Mouse (Mus musculus): ENCODE measurements around the gene Liph.
"Not testable (repeated sequence)": the region's sequence is repeated elsewhere in the genome, so short reads cannot be mapped to it uniquely, and the experiment has no call there.

Liph gene

DNA sequence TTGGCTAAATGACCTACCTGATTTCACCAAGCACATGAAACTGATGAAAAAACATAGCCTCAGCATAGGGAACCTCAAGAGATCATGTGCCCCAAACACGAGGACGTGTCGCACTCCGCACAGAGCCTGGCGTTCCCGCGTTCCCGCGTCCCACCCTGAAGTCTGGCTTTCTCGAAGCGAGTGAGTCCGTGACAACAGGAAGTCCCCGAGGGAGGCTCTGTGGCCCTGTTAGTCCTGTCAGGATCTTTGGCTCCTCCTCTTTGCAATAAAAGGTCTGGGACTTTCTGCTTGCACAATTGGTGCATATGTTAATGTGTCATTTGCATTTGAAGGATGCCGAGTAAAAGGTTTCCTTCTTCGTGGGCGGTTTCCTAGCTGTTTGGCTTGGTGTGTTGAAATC, at the start of gene Liph:
Liph (minus strand) TSS at position 360 of the 400 bp plus-strand sequence.
- in situ Hi-C loops (cut with MboI, MseI) = no loop called here

DNA sequence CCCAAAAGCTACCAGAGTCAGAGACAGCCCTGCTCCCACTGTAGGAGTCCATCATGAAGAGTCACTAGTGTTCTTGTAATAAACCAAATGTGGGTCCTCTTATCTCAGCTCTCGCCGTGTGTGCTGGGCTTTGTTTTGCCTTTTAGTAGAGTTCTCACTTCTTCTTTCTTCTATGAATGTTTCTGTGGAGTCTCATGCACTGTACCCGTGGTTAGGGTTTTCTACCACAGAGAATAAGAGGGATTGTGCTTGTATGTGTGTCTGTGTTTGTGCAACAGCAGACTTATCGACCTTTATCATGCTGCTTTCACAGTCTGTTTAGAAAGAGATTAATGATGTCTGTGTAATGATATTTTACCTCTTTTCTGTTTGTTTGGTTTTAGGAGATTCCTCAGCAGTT, 48.4 kb upstream of the Liph start:
- in situ Hi-C loops (cut with MboI, MseI) = loop anchor here in 1 of 2 experiments (10.0 kb wide), 1 partner anchor 789 kb away; no protein-coding TSS in a partner anchor

DNA sequence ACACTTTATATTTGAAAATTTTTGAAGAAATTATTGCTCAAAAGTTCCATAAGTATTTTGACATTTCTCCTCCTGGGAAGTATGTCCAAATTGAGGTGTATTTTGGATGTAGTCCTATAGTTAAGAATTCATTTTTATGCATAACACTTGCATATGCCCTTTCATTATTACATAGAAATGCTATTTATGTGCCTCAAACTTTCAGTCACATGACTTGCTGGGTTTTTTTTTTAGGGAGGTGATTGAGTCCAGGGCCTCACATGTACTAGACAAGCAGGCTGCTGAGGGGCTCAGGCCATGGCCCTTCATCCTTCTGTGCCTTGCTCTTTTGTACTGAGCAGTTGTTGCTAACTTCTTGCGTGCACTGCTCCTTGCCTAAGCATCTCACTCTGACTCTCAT, 44.5 kb upstream of the Liph start:
- in situ Hi-C loops (cut with MboI, MseI) = loop anchor here in 1 of 2 experiments (10.0 kb wide), 1 partner anchor 785 kb away; no protein-coding TSS in a partner anchor

DNA sequence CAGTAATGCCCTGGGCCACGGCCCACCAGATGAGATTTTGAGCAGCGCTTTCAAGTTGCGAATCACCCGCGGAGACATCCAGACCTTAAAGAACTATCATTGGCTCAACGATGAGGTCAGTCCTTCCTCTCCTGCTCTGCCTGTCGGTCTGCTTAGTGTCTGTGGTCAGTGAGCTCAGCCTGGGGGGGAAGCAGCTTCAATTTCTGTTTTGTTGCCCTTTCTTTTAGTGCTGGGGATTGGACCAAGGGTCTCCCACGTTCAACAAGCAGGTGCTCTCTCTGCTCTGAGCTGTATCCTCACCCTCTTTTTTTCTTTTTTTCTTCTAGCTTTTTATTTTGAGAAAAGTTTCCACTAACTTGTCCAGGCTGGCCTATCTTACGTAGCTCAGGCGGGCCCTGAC, 43.1 kb upstream of the Liph start:
- in situ Hi-C loops (cut with MboI, MseI) = no loop called here

DNA sequence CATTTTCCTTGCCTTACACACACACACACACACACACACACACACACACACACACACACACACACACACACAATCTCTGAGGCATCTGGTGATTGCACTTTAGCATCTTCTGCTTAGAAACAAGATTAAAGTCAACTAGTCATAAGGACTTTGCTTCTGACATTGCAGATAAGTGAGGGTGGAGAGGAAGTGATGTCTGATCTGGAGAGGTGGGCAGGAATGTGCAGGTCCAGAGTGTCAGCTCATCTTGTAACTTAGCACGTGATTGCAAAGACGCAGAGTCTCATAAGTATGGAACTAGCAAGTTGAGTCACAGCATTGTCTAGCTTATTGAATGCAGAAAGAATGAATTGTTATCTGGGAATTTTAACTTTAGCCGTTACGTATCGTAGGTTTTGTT, 32.0 kb upstream of the Liph start:
- in situ Hi-C loops (cut with MboI, MseI) = loop anchor here in 1 of 2 experiments (10.0 kb wide), 1 partner anchor 183 kb away; no protein-coding TSS in a partner anchor

DNA sequence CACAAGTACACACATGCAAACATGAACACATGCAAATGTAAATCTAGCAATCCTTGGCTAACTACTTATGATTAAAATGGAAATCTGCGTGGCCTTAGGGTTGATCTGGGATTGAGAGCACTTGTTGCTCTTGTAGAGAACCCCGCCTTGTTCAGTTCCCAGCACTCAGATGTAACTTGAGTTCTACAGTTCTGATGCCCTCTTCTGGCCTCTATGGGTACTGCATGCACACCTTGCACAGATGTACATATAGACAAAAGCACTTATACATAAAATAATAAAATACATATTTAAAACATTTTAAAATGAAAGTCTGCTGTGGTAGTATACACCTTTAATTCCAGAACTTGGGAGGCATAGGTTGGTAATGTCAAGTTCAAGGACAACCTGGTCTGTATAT, 26.7 kb upstream of the Liph start:
- in situ Hi-C loops (cut with MboI, MseI) = loop anchor here (10.0 to 25.0 kb wide), 2 partner anchors 177 to 185 kb away; no protein-coding TSS in a partner anchor

DNA sequence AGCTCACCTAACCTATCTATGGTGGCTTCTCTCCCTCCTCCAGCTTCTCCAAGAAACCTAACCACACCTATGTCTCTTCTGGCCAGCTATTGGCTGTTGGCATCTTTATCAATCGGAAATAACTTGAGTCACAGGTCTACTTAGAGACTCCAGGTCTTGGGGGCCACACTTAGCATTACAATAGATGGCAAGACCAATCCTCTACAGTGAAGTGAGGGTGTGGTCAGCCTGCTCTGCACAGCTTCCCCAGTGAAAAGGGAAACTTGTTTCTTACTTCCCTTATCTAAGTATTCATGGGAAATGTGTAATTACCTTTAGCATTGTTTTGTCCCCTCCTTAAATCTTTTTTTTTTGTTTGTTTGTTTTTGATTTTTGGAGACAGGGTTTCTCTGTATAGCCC, 20.1 kb upstream of the Liph start:
- in situ Hi-C loops (cut with MboI, MseI) = loop anchor here in 1 of 2 experiments (25.0 kb wide), 1 partner anchor 178 kb away; no protein-coding TSS in a partner anchor

DNA sequence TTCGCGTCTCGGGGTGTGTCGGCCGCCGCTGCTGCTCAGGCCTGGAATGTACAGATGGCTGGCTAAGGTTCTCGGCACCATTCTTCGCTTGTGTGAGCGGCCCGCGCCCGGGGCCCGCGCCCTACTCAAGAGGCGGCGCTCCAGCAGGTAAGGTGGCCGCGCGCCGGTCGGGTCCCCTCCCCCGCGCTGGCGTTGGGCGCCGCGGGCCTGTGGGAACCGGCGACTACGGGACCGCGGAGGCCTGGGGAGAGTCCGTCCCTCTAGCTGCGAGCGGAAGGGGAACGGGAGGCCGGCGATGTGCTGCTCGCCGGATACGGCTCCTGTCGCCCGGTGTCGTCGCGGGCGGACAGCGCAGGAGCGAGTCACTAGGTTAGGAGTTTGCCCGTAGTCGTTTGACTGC, 14.1 kb upstream of the Liph start:
- in situ Hi-C loops (cut with MboI, MseI) = loop anchor here in 1 of 2 experiments (25.0 kb wide), 1 partner anchor 172 kb away; no protein-coding TSS in a partner anchor

DNA sequence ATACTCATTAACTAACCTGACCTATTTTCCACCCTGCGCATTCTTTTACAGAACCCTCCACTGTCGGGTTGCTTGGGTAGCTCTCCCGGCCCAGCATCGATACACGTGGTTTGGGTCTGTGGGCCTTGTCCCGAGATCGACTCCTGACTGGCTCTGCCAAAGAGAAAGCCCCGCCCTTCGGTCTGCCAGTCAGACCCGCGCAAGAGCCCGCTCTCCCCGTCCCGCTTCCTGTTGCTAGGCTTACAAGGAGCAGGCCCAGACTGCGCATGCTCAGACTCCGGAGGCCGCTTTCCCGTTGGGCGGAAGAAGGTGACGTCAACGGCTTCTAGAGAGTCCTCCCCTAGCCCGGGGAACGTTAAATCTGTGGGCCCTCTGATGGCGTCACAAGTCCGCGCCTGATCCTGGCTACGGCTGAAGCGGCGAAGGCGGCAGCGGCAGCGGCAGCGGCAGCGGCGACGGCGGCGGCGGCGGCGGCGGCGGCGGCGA, 13.7 kb upstream of the Liph start, which contains the start of gene Senp2:
Senp2 (plus strand) TSS at position 386 of the 486 bp plus-strand sequence.
- in situ Hi-C loops (cut with MboI, MseI) = loop anchor here in 1 of 2 experiments (25.0 kb wide), 1 partner anchor 172 kb away; no protein-coding TSS in a partner anchor

DNA sequence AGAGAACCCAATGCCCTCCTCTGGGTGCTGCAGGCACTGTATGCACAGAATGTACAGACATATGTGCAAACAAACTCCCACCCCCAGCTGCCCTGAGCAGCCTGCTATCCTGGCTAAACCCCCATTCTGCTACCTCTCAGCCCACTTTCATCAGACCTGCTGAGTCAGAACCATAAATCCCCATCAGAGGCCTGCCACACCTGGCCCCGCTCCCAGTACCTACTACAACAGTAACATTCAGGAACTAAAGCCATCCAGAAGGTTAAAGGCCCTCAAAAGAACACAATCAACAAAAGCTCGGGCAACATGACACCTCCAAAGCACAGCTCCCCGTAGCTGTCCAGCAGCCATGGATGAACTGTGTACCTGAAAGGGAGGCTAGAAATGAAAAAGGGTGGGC, 6.1 kb upstream of the Liph start:
- in situ Hi-C loops (cut with MboI, MseI) = loop anchor here (5.0 to 25.0 kb wide), 3 partner anchors 54 to 164 kb away; partner anchors contain the start of gene Tmem41a (in 1 of the 2)

DNA sequence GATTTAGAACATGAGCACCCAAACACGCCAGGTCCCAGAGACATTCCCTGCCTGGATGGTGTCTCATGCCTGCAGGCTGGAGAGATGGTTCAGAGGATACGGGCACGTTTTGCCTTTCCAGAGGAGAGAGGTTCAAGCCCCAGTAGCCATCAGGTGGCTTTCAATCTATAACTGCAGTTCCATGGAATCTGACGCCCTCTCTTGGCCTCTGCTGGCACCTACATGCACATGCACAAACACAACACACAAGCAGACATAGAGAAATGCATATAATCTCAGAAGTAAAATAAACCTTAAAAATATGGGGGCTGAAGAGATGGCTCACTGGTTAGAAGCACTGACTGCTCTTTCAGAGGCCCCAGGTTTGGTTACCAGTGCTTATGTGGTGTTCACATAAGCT, 5.7 kb upstream of the Liph start:
- in situ Hi-C loops (cut with MboI, MseI) = loop anchor here (5.0 to 25.0 kb wide), 3 partner anchors 54 to 164 kb away; partner anchors contain the start of gene Tmem41a (in 1 of the 2)

DNA sequence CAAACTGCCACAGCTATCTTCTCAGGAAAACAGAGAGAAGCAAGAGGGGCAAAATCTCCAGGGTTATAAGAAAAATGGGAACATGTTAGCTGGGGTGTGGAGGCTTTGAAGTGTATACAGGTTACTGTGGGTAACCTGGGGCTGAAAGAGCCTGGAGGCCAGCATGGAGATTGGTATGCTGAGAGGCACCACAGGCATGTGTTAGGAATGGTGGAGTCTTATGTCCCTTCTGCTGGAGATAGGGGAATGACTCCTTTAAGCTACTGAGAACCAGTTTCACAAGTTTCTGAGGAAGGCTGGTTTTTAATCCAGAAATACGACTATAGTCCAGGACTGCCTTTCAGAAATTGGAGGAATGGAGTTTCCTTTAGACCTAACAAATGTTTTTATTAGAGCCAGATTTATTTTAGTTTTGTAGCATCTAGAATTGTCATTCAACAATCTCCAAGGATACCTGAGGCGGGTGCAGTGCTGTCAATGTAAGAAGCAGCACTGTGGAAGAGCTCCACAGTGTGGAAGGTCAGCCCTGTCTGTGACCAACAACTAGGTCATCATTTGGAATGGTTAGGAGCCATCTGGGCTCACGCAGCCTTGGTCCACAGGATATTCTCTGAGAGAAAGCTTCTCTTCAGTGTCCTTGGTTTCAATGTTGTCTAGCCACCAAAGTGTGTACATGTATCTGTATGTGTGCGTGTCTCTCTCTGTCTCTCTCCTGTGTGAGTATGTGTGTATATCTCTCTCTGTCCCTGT, 4.7 kb upstream of the Liph start:
- in situ Hi-C loops (cut with MboI, MseI) = loop anchor here (5.0 to 25.0 kb wide), 3 partner anchors 53 to 163 kb away; partner anchors contain the start of gene Tmem41a (in 1 of the 2)

DNA sequence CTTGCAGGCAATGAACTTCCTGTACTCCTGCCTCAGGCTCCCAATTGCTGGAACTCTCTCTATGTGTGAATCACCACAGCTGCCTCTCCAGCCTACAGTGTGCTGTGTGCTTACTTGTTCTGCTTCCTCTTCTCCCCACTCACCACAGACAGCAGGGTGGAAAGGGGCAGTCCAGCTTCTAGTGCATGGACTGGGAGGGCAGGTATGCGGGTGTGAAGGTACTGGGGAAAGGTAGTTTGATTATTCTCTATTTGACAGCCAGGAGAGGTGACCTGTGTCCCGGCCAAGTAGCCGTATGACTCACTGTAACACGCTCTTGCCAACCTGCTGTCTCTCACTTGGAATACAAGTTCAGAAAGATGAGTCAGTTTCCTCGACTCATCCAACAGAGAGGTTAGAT, 2.6 kb upstream of the Liph start:
- in situ Hi-C loops (cut with MboI, MseI) = no loop called here

DNA sequence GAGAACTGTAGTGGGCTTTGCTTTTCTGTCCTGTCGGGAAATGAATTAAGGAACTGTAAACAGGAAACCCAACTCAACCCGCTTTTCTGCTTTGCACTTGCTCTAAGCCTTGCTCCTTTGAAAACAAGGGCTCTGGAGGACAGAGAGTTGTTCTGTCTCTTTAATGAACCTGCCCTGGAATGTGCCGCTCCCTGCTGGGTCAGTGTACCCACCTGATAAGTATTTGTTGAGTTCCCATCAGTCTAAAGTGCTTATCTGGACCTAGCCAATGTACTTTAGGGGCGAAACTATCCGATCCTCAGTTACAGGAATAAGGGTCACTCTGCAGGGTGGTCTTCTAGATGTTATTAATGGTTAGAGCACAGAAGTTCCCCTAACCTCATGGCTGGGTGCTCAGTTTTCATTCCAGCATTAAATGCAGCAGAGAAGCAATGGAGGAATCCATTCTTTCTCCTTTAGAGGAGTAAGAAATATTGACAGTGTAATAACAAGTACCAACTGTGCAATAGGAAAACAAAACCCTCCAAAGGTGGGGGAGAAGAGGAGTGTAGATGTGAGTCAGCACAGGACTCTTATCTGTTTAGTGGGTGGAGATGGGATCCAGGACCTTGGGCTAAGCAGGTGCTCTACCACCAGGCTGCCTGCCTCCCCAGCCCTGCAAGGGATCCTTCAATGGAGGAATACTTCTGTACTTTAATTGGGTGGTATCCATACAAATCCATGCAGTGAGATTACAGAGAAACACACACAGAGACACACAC, 1.6 kb upstream of the Liph start:
- in situ Hi-C loops (cut with MboI, MseI) = no loop called here

DNA sequence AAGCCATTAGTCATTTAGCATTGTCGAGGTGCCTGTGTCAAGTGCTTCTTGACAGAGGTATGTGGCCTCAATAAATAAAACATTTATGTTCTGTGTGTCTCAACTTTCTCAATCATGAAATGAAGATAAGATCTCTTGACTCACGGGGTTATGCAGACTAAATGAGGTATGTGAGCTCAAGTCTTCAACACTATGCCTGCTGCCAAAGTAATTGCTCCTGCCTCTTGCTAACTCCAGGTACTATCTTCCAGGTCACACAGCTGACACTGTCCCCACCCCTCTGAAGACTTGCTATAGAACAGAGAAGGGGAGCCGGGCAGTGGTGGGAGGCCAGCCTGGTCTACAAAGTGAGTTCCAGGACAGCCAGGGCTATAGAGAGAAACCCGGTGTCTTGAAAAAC, 939 bp upstream of the Liph start:
- in situ Hi-C loops (cut with MboI, MseI) = no loop called here

DNA sequence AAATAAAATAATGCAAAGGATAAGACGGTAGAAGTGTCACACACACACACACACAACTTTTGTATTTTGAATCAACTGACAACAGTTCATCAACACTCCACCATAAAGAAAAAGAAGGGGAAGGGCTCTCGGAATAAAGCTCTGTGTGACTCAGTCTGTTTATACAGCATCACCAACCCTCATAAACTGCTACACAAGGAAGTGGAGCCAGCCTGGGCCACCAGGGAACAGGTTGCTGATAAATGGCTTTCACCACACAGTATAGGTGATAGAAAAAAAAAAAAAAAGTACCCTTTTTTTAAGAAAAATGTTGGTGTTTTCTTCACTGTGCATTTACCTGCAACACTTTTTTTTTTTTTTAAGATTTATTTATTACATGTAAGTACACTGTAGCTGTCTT, 3.7 kb downstream of the Liph start:
- in situ Hi-C loops (cut with MboI, MseI) = no loop called here

DNA sequence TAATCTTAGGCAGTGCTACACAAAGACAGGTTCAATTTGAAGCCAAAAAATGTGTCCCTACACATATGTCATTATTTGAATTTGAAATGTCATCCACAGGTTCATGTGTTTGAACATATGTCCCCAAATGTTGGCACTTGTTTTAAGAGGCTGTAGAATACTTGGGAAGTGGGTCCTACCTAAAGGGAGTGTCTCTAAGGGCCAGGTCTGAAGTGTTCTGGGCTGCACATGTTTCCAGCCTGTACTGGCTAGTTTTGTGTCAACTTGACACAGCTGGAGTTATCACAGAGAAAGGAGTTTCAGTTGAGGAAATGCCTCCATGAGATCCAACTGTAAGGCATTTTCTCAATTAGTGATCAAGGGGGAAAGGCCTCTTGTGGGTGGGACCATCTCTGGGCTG, 4.6 kb downstream of the Liph start:
- in situ Hi-C loops (cut with MboI, MseI) = not testable (repeated sequence)

DNA sequence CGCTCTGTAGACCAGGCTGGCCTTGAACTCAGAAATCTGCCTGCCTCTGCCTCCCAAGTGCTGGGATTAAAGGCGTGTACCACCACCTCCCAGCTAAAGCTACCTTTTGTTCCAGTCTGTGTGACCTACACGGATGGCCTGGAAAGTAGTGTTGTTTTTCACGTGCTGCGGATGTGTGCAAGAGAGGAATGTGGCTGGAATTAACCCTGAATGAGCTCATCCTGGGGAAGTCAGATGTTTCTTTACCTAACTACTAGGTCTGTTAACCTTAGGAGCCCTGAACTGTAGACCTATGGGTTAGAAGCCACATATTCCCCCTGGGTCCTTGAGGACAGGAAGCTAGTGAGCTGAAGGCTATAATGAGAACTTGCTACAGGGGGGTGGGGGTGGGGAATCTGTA, 7.5 kb downstream of the Liph start:
- in situ Hi-C loops (cut with MboI, MseI) = no loop called here

DNA sequence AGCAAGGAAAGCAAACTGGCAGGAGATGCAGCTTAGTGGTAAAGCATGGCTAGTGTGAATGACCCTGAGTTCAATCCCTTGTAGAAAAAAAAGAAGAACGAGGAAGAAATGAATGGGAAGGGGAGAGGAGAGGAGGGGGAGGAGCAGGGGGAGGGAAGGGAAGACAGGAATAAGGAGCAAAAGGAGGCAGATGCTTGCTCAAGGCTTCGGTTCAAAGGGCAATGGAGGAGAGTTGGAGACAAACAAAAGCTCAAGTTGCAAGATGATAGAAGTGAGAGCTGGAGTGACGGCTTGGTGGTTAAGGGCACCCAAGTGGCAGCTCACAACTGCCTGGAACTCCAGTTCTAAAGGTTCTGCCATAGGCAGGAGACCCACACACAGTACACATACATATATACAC, 9.3 kb downstream of the Liph start:
- in situ Hi-C loops (cut with MboI, MseI) = no loop called here

DNA sequence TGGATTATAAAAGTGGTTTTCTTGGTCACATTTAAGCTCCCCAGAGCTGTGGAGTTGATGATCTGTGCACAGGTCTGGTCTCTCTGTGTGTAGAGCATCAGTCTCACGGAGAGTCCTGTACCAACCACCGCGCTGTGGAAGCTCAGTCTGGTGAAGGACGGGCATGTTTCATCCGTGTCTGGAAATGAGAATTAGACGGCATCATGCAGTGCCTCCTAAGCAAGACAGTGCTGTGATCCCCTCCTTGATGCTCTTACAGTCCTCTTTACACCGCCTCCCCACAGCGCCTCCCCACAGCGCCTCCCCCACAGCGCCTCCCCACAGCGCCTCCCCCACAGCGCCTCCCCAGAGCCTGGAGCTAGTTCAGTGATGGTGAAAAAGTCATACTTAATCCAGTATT, 11.4 kb downstream of the Liph start:
- in situ Hi-C loops (cut with MboI, MseI) = no loop called here

DNA sequence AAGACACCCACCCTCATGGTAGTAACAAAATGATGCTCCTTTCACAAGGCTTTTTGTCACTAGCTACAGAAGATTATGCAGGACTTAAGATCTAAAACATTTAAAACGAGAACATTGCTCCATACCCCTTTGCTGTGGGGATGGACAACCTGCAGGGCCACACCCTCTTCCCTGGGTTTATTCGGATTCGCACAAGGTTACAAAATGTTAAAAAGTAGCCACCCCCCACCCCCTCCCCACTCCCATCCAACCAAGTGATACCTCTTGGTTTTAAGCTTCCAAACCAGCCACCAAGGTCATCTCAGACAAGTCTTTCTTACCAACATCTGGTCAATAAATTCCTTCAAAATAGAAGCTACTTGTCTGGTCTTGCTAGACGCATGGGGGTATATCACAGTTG, 11.9 kb downstream of the Liph start:
- in situ Hi-C loops (cut with MboI, MseI) = no loop called here

DNA sequence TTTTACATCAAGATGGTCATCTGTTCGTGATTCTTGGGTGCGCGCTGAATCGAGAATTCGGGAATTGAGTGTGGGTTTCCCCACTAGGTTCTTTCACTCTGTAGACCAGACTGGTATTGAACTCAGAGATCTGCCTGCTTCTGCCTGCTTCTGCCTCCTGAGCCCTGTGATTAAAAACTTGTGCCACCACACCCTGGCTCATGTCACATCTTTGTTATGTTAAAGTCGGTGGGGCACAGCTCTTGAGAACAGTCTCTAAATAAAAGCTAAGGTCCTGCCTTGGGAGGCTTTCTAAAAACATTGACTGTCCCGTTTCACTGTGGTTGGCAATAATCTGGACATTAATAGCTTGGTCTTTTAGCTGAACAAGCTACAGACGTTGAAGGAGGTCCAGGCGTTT, 12.3 kb downstream of the Liph start:
- in situ Hi-C loops (cut with MboI, MseI) = no loop called here
